Mouse (Mus musculus) bone marrow macrophage, adult 2 months (primary cell): ENCODE data around the gene Dzank1.

Source experiments
- CTCF ChIP-seq: IDR thresholded peaks from 2 replicates; pipeline ENCODE4 v1.5.1; 2012; ENCODE audit warnings: low read depth, mild to moderate bottlenecking, low read length, moderate library complexity
- POLR2A ChIP-seq: IDR thresholded peaks from 2 replicates; pipeline ENCODE4 v1.6.1; 2012; ENCODE audit warnings: mild to moderate bottlenecking, low read depth, low read length, borderline replicate concordance

GRCm38 (mm10) chr2:144547559-144547958 lies 20.3 kb upstream of the Dzank1 start:
- TF ChIP-seq CTCF, result no peak
- no peak for TF ChIP-seq POLR2A
